ENCODE assay signal across 16 mouse cellular contexts in the genomic region with DNA sequence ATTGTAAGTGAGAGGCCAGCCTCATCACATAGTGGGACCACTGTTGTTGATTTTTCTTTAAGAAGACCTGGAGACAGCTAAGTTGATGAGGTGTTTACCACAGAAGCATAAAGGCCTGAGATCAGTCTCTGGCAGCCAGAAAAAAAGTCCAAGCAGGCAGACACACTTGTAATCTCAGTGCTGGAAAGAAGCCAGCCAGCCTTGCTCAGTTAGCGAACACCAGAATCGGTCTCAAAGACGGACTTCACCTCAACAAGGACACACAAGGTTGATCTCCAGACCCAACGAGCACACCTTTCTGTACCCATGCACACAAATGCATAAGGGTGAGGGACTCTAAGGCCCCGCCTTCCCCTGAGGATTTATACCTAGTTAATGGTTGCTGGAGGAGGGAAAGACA.
DNase-seq lines count a peak whose midpoint lies in the region; ATAC-seq and TF ChIP-seq lines count a peak whose summit lies in the region.
"Had no signal": no experiment of that assay in that cellular context is flagged by ENCODE, and none has a peak within 500 bp of the region (broad histone marks: within the 10 kb centered on the region; RNA-seq: fewer than 3 reads in every experiment).

No protein-coding gene starts in this region.

- no peak for DNase-seq in forebrain, embryonic 10.5 days (ENCODE audit: extremely low spot score, low spot score)
- DNase-seq in midbrain, embryonic 11.5 days (ENCODE audit: low spot score, missing footprints) = peak; percentile 31
- DNase-seq in midbrain, postnatal 0 days (ENCODE audit: low spot score) = no peak
- peak; percentile 80 for DNase-seq in kidney, adult 2 months
- no peak for DNase-seq in frontal cortex, postnatal 25 days (ENCODE audit: low spot score in 2 of 2)
- DNase-seq in left cerebral cortex, adult 8-10 months (ENCODE audit: low spot score in 2 of 2) = no peak
- DNase-seq: adrenal gland, adult 2 months; lung, postnatal 14 days; thymus, postnatal 4 days had no signal

- no peak for TF ChIP-seq CTCF in midbrain, postnatal 0 days (IDR thresholded peaks at IDR 0.05)
- no peak for TF ChIP-seq CTCF in kidney, adult 2 months (conservative IDR thresholded peaks at IDR 0.05; ENCODE audit: insufficient read depth, insufficient read length, low read depth, low read length)

- H3K4me1 ChIP-seq in forebrain, embryonic 13.5 days = 0 out of 2 replicates have a peak, but pooled peaks cover 7% of the 10 kb centered on the region
- peaks cover 24% of the 10 kb centered on the region for H3K4me1 ChIP-seq in forebrain, embryonic 10.5 days
- no peaks in the 10 kb centered on the region for H3K4me1 ChIP-seq in midbrain, embryonic 11.5 days (ENCODE audit: control insufficient read depth, insufficient read depth, low read length)
- H3K4me1 ChIP-seq in midbrain, postnatal 0 days (ENCODE audit: insufficient read depth, low read length) = no peaks in the 10 kb centered on the region
- 0 out of 2 replicates have a peak, but pooled peaks cover 12% of the 10 kb centered on the region for H3K4me1 ChIP-seq in kidney, adult 2 months (ENCODE audit: control insufficient read depth, insufficient read depth, low read length)
- H3K4me1 ChIP-seq: liver, embryonic 12.5 days; stomach, embryonic 15.5 days had no signal

- H3K27ac ChIP-seq in forebrain, embryonic 13.5 days = peak overlapping the region; percentile 37
- H3K27ac ChIP-seq in forebrain, embryonic 10.5 days = no peak overlapping the region
- H3K27ac ChIP-seq in midbrain, embryonic 11.5 days (ENCODE audit: low read depth, low read length) = no peak overlapping the region
- no peak overlapping the region for H3K27ac ChIP-seq in midbrain, postnatal 0 days (ENCODE audit: low read depth, low read length)
- no peak overlapping the region for H3K27ac ChIP-seq in kidney, adult 2 months (ENCODE audit: insufficient read depth, low read depth, low read length)
- H3K27ac ChIP-seq: hindbrain, embryonic 14.5 days; liver, embryonic 12.5 days; stomach, embryonic 15.5 days had no signal

- no peak for TF ChIP-seq POLR2A in kidney, adult 2 months (IDR thresholded peaks at IDR 0.05; ENCODE audit: low read depth, low read length)

- H3K4me3 ChIP-seq in forebrain, embryonic 13.5 days = no peak overlapping the region
- no peak overlapping the region for H3K4me3 ChIP-seq in forebrain, embryonic 10.5 days
- no peak overlapping the region for H3K4me3 ChIP-seq in midbrain, embryonic 11.5 days (ENCODE audit: low read depth, low read length)
- H3K4me3 ChIP-seq in midbrain, postnatal 0 days (ENCODE audit: low read depth, low read length) = no peak overlapping the region
- H3K4me3 ChIP-seq in kidney, adult 2 months (ENCODE audit: insufficient read depth, low read depth, low read length) = no peak overlapping the region
- H3K4me3 ChIP-seq: liver, embryonic 12.5 days; midbrain, embryonic 10.5 days; stomach, embryonic 15.5 days had no signal

- whole genome bisulfite sequencing in forebrain, embryonic 13.5 days = 74% methylated on average over 5 of the region's 5 CpGs
- 86% methylated on average over 5 of the region's 5 CpGs for WGBS in forebrain, embryonic 10.5 days
- WGBS in midbrain, embryonic 11.5 days = 88% methylated on average over 5 of the region's 5 CpGs
- WGBS in midbrain, postnatal 0 days = 82% methylated on average over 5 of the region's 5 CpGs
- 30% methylated on average over 5 of the region's 5 CpGs for WGBS in kidney, adult 2 months

- ATAC-seq in forebrain, embryonic 13.5 days = no peak
- no peak for ATAC-seq in midbrain, embryonic 11.5 days (ENCODE audit: low FRiP score)
- no peak for ATAC-seq in midbrain, postnatal 0 days (ENCODE audit: low FRiP score)
- ATAC-seq: CD4-positive, CD25-positive, alpha-beta regulatory T cell, adult 4 months; liver, embryonic 12.5 days had no signal

- no peak overlapping the region for H3K9ac ChIP-seq in forebrain, embryonic 13.5 days
- H3K9ac ChIP-seq in midbrain, embryonic 11.5 days (ENCODE audit: low read length) = no peak overlapping the region
- no peak overlapping the region for H3K9ac ChIP-seq in midbrain, postnatal 0 days (replicated peaks; ENCODE audit: low read length, poor library complexity, severe bottlenecking)
- H3K9ac ChIP-seq: hindbrain, embryonic 14.5 days; liver, embryonic 12.5 days; stomach, embryonic 15.5 days had no signal

- no peaks in the 10 kb centered on the region for H3K27me3 ChIP-seq in forebrain, embryonic 13.5 days
- no peaks in the 10 kb centered on the region for H3K27me3 ChIP-seq in forebrain, embryonic 10.5 days (ENCODE audit: poor library complexity, severe bottlenecking)
- no peaks in the 10 kb centered on the region for H3K27me3 ChIP-seq in midbrain, embryonic 11.5 days (ENCODE audit: control insufficient read depth, insufficient read depth, low read length)
- no peaks in the 10 kb centered on the region for H3K27me3 ChIP-seq in midbrain, postnatal 0 days (ENCODE audit: insufficient read depth, low read length)
- no peaks in the 10 kb centered on the region for H3K27me3 ChIP-seq in kidney, adult 2 months (replicated peaks; ENCODE audit: control insufficient read depth, insufficient read depth, low read length)
- H3K27me3 ChIP-seq: liver, embryonic 12.5 days; stomach, embryonic 15.5 days had no signal

- H3K4me2 ChIP-seq in forebrain, embryonic 13.5 days = no peak overlapping the region
- no peak overlapping the region for H3K4me2 ChIP-seq in midbrain, embryonic 11.5 days
- H3K4me2 ChIP-seq in midbrain, postnatal 0 days (ENCODE audit: low read depth, low read length, poor library complexity, severe bottlenecking) = no peak overlapping the region
- H3K4me2 ChIP-seq: heart, embryonic 11.5 days; hindbrain, embryonic 14.5 days; liver, embryonic 12.5 days; stomach, embryonic 15.5 days had no signal

- H3K9me3 ChIP-seq in forebrain, embryonic 13.5 days (replicated peaks) = no peaks in the 10 kb centered on the region
- H3K9me3 ChIP-seq in forebrain, embryonic 10.5 days = no peaks in the 10 kb centered on the region
- H3K9me3 ChIP-seq in midbrain, embryonic 11.5 days (ENCODE audit: control insufficient read depth, low read length) = no peaks in the 10 kb centered on the region
- H3K9me3 ChIP-seq in midbrain, postnatal 0 days (ENCODE audit: low read length) = no peaks in the 10 kb centered on the region
- H3K9me3 ChIP-seq: liver, embryonic 12.5 days; midbrain, embryonic 10.5 days; stomach, embryonic 15.5 days had no signal

- no peaks in the 10 kb centered on the region for H3K36me3 ChIP-seq in forebrain, embryonic 13.5 days (ENCODE audit: poor library complexity, severe bottlenecking)
- no peaks in the 10 kb centered on the region for H3K36me3 ChIP-seq in forebrain, embryonic 10.5 days (replicated peaks)
- no peaks in the 10 kb centered on the region for H3K36me3 ChIP-seq in midbrain, embryonic 11.5 days (ENCODE audit: control insufficient read depth, insufficient read depth, low read length)
- H3K36me3 ChIP-seq in midbrain, postnatal 0 days (ENCODE audit: insufficient read depth, low read length) = no peaks in the 10 kb centered on the region
- no peaks in the 10 kb centered on the region for H3K36me3 ChIP-seq in kidney, adult 2 months (ENCODE audit: control insufficient read depth, insufficient read depth, low read length)
- H3K36me3 ChIP-seq: liver, embryonic 12.5 days; midbrain, embryonic 10.5 days; stomach, embryonic 15.5 days had no signal

Comparison
In these comparisons a context has a peak if more than half of its experiments do, and no peak if none do; other contexts are left out.
1. DNase-seq: peak in midbrain, embryonic 11.5 days (single experiment) and kidney, adult 2 months (single experiment); none in forebrain, embryonic 10.5 days (single experiment), midbrain, postnatal 0 days (single experiment), frontal cortex, postnatal 25 days (0 of 2) and left cerebral cortex, adult 8-10 months (0 of 2).